Mouse (Mus musculus) small intestine, adult 2 months (tissue): ENCODE results near the gene Tom1l2. TPM values are rescaled to one million over a fixed set of nuclear protein-coding genes. Genes with fewer than 3 reads are reported as not detected.

Experiments
- H3K27ac ChIP-seq: fragments of 200-500 bp; 2 replicates; pipeline ENCODE4 v1.5.1; 2012; ENCODE audit warnings: low read depth, low read length, control low read depth, inconsistent platforms; ENCODE audit not compliant: insufficient read depth
- H3K27me3 ChIP-seq: fragments of 200-500 bp; 2 replicates; pipeline ENCODE4 v1.6.1; 2012; ENCODE audit warnings: mild to moderate bottlenecking, moderate library complexity, low read length, inconsistent platforms; ENCODE audit not compliant: control insufficient read depth, insufficient read depth
- H3K36me3 ChIP-seq: fragments of 200-500 bp; 2 replicates; pipeline ENCODE4 v1.6.1; 2012; ENCODE audit warnings: mild to moderate bottlenecking, low read length, control low read depth, inconsistent platforms; ENCODE audit not compliant: control insufficient read depth, insufficient read depth
- H3K4me1 ChIP-seq: fragments of 200-500 bp; 2 replicates; pipeline ENCODE4 v1.6.1; 2012; ENCODE audit warnings: low read length, inconsistent platforms, mixed read lengths; ENCODE audit not compliant: control insufficient read depth, insufficient read depth, insufficient read length
- H3K4me3 ChIP-seq: fragments of 200-500 bp; 2 replicates; pipeline ENCODE4 v1.5.1; 2012; ENCODE audit warnings: low read depth, mild to moderate bottlenecking, control low read depth, inconsistent platforms, low read length, moderate library complexity
- CTCF ChIP-seq: fragments of 200-500 bp; IDR thresholded peaks from 2 replicates; pipeline ENCODE4 v1.5.1; 2012; ENCODE audit warnings: low read depth, mild to moderate bottlenecking, control low read depth, inconsistent platforms, low read length, moderate library complexity, mixed read lengths; ENCODE audit not compliant: insufficient replicate concordance, insufficient read length; ENCODE audit errors: extremely low read depth
- POLR2A ChIP-seq: fragments of 200-500 bp; IDR thresholded peaks from 2 replicates; pipeline ENCODE4 v1.6.1; 2012; ENCODE audit warnings: low read depth, mild to moderate bottlenecking, control low read depth, inconsistent platforms, low read length, moderate library complexity
- WGBS: fragments of 180-500 bp; shearing (Covaris S2); methylation state at CpG from one replicate; pipeline ENCODE4 v1.1.7; 2018; 5-methylcytosine and 5-hydroxymethylcytosine counted together
- polyA plus RNA-seq: library from polyadenylated mRNA; depleted of rRNA; stranded (reverse); fragments of >200 nt; gene quantifications from 2 replicates; pipeline ENCODE4 v1.2.3, GENCODE M21; 2012

The Tom1l2 gene
- polyA plus RNA-seq, 1 experiment = 152 TPM

DNA sequence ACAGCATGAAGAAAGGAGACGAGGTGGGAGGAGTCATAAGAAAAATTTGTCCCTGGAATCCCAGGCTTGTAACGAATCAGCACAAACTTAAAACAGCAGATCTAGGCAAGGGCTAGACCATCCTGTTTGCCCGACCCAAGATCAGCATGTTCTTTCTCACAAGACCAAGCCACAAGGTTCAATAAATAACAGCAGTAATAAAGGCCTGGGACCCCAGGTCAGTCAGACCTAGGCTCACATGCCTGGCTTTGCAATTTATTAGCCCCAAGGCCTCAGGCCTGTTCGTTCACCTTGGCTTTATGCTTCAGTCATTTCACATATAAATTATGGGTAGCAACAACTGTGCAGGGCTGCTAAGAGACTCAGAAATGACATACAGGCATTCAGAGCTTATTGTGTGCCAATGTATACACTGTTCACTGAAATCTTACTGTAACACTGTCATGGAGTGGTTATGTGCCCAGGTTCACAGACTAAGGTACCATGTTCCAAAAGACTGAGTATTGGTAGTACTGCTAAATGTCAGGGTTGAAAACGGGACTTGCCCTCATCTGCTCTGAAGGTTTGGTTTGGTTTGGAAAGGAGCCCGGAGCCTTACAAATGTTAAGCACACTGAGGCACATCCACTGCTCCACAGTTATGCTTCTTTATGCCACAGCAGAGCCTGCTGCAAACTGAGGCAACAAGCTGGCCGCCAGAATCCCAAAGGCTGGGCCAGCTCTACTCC, 35.2 kb downstream of the Tom1l2 start:
- TF ChIP-seq CTCF (no peak), POLR2A (no peak)
- peaks cover 13% of the 10 kb centered on the region for H3K4me1 ChIP-seq
- no peak overlapping the region for H3K4me3 ChIP-seq
- no peaks in the 10 kb centered on the region for H3K27me3 ChIP-seq
- H3K36me3 ChIP-seq = 0 out of 2 replicates have a peak, but pooled peaks cover 3% of the 10 kb centered on the region
- no peak overlapping the region for H3K27ac ChIP-seq
- 82% methylated on average over 7 of the region's 7 CpGs for WGBS

GRCm38 (mm10) chr11:60316883-60317282, 35.8 kb downstream of the Tom1l2 start:
- no peaks in the 10 kb centered on the region for H3K27me3 ChIP-seq
- 0 out of 2 replicates have a peak, but pooled peaks cover 3% of the 10 kb centered on the region for H3K36me3 ChIP-seq
- no peak for TF ChIP-seq POLR2A
- TF ChIP-seq CTCF = no peak
- peaks cover 13% of the 10 kb centered on the region for H3K4me1 ChIP-seq
- H3K4me3 ChIP-seq = no peak overlapping the region
- H3K27ac ChIP-seq = no peak overlapping the region
- 85% methylated on average over 8 of the region's 8 CpGs for WGBS

- H3K27ac ChIP-seq = no peak overlapping the region
- 54% methylated on average over 7 of the region's 7 CpGs for WGBS
- H3K27me3 ChIP-seq = no peaks in the 10 kb centered on the region
- H3K4me1 ChIP-seq = peaks cover 18% of the 10 kb centered on the region
- no peak for TF ChIP-seq POLR2A
- TF ChIP-seq CTCF = no peak
- no peak overlapping the region for H3K4me3 ChIP-seq
- 0 out of 2 replicates have a peak, but pooled peaks cover 3% of the 10 kb centered on the region for H3K36me3 ChIP-seq
Observed at GRCm38 (mm10) chr11:60316250-60316649, 36.5 kb downstream of the Tom1l2 start.

DNA sequence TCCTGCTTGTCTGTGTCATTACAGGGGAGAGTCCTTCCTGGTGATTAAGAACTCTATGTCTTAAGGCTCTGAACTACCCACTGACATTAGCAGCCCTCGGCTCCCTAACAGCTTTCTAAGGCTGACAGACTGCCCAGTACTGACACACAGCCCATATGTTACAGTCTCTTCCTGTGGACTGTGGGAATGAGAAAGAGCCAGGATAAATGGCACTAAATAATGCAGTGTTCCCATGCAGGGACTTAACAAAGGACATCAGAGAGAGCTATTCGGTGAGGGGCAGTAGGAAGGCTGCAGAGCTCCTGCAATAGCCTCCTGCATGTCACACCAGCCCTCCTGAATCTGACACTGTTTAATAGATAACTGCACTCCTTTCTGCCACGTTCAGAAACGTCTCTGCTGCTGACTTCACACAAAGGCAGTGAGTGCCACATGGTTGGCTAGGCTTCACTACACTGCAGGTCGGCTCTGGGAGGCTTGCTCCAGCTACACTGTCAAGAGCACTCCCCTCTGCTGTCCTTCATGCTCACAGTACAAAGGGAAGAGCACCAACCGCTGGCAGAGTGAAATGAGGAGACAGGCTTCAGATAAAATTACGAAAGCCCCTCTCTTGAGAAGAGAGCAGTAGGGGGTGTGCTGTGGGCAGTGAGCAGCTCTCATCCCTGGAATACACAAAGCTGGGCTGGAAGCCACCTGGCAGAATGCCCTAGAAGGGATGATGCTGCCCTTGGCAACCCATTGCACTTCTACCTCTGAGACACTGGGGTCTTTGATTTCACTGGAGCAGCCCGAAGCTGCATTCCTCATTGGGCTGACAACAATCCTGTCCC, 41.5 kb downstream of the Tom1l2 start:
- no peaks in the 10 kb centered on the region for H3K27me3 ChIP-seq
- TF ChIP-seq POLR2A (no peak), CTCF (no peak)
- no peak overlapping the region for H3K27ac ChIP-seq
- peaks cover 11% of the 10 kb centered on the region; the same call in 1 of the 2 replicates for H3K4me1 ChIP-seq
- no peak overlapping the region for H3K4me3 ChIP-seq
- 28% methylated on average over 8 of the region's 8 CpGs for WGBS
- H3K36me3 ChIP-seq = 0 out of 2 replicates have a peak, but pooled peaks cover 1% of the 10 kb centered on the region

- peaks cover 19% of the 10 kb centered on the region; the same call in 1 of the 2 replicates for H3K4me1 ChIP-seq
- no peaks in the 10 kb centered on the region for H3K36me3 ChIP-seq
- no peak overlapping the region for H3K27ac ChIP-seq
- no peaks in the 10 kb centered on the region for H3K27me3 ChIP-seq
- no peak overlapping the region for H3K4me3 ChIP-seq
- TF ChIP-seq POLR2A (no peak), CTCF (no peak)
Observed at GRCm38 (mm10) chr11:60309875-60310274, 42.8 kb downstream of the Tom1l2 start.

DNA sequence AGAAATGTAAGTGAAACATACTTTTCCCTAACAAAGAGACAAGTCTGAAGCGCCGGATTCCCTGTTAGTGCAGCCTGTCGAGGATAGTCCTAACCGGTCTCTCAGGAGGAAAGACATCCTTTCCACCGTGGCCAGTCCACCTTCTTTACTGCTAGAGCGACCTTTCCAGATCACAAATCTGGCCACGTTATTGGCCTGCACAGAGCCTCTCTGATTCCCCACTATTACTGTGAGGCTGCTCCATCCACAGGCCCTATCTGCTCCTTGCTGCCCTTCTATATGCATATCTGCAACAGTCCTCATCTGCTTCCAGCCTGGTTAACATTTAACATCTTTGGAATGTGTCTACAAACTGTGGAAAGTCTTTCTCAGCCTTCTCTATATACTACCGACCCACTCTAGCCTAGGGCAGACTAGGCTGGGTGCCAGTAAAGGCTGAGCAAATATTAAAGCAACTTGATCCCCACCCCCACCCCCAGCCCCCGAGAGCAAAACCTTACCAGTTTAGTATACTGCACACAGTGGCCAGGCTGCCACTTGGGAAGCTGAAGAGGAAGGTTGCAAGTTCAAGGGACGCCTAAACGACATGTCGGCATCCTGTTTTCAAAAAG, 44.1 kb downstream of the Tom1l2 start:
- TF ChIP-seq CTCF (no peak), POLR2A (no peak)
- Histone ChIP-seq H3K4me1 (peaks cover 19% of the 10 kb centered on the region; the same call in 1 of the 2 replicates), H3K4me3 (no peak overlapping the region), H3K36me3 (no peaks in the 10 kb centered on the region), H3K27me3 (no peaks in the 10 kb centered on the region), H3K27ac (peak overlapping the region; percentile 14; the same call in 1 of the 2 replicates)
- WGBS = 28% methylated on average over 12 of the region's 12 CpGs
